Mouse (Mus musculus): ENCODE data around the gene Rgcc. TPM values are rescaled to one million over a fixed set of nuclear protein-coding genes. Genes with fewer than 3 reads are reported as not detected.

Gene Rgcc
- polyA plus RNA-seq, 1 experiment from 2014 or later: 302 TPM

- H3K9ac ChIP-seq: no peak overlapping the region
- no peaks in the 10 kb centered on the region for H3K27me3 ChIP-seq (replicated peaks)
- 52% methylated on average over 3 of the region's 3 CpGs for WGBS (ENCODE audit: insufficient replicate concordance)
- H3K36me3 ChIP-seq: no peaks in the 10 kb centered on the region
- no peak overlapping the region for H3K4me2 ChIP-seq
- no peak for ATAC-seq
- no peak overlapping the region for H3K4me3 ChIP-seq
- H3K9me3 ChIP-seq (replicated peaks): no peaks in the 10 kb centered on the region
- no peak overlapping the region for H3K27ac ChIP-seq
- peaks cover 10% of the 10 kb centered on the region; the same call in 1 of the 2 replicates for H3K4me1 ChIP-seq
Observed at GRCm38 (mm10) chr14:79275441-79275840, 26.0 kb downstream of the Rgcc start.

GRCm38 (mm10) chr14:79273697-79274477 is 27.6 kb downstream of the Rgcc start:
- peaks cover 10% of the 10 kb centered on the region; the same call in 1 of the 2 replicates for H3K4me1 ChIP-seq
- no peak overlapping the region for H3K4me3 ChIP-seq
- no peaks in the 10 kb centered on the region for H3K36me3 ChIP-seq
- H3K9ac ChIP-seq: no peak overlapping the region
- WGBS (ENCODE audit: insufficient replicate concordance): 70% methylated on average over 15 of the region's 15 CpGs
- H3K9me3 ChIP-seq (replicated peaks): no peaks in the 10 kb centered on the region
- no peak for ATAC-seq
- no peak overlapping the region for H3K27ac ChIP-seq
- H3K27me3 ChIP-seq (replicated peaks): no peaks in the 10 kb centered on the region
- no peak overlapping the region for H3K4me2 ChIP-seq

GRCm38 (mm10) chr14:79272991-79273390 is 28.5 kb downstream of the Rgcc start:
- 72% methylated on average over 9 of the region's 9 CpGs for WGBS (ENCODE audit: insufficient replicate concordance)
- Histone ChIP-seq H3K36me3 (no peaks in the 10 kb centered on the region), H3K4me3 (no peak overlapping the region), H3K27me3 (replicated peaks) (no peaks in the 10 kb centered on the region), H3K4me2 (no peak overlapping the region), H3K9me3 (replicated peaks) (no peaks in the 10 kb centered on the region), H3K27ac (no peak overlapping the region), H3K9ac (no peak overlapping the region), H3K4me1 (peaks cover 10% of the 10 kb centered on the region; the same call in 1 of the 2 replicates)
- no peak for ATAC-seq

DNA sequence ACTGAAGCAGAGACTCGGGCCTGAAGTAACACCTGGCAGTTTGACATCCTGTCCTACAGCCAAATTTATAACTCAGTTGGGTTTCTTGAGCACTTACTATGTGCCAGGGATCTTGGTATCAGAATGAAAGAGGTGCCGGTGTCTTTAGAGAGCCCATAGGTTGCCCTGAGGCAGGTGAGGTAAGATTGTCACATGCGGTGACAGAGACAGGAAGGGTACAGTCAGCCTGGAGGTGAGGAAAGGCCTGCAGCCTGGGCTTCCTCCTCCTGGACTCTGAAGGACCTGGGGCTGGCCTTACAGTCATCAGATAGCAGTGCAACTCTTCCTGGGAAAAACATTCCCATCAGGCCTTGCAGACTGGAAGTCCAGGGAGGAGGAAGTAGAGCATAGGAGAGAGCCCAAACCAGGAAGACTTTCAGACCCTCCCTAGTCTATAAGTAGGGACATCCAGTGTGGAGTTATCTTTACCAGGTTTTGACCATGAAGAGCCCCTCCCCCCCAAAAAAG is 29.2 kb downstream of the Rgcc start:
- Histone ChIP-seq H3K4me1 (0 out of 2 replicates have a peak, but pooled peaks cover 6% of the 10 kb centered on the region), H3K4me3 (no peak overlapping the region), H3K27me3 (replicated peaks) (no peaks in the 10 kb centered on the region), H3K27ac (no peak overlapping the region), H3K4me2 (no peak overlapping the region), H3K9ac (no peak overlapping the region), H3K9me3 (replicated peaks) (no peaks in the 10 kb centered on the region), H3K36me3 (no peaks in the 10 kb centered on the region)
- WGBS (ENCODE audit: insufficient replicate concordance): 79% methylated on average over 3 of the region's 3 CpGs
- no peak for ATAC-seq

GRCm38 (mm10) chr14:79269551-79269950 is 31.9 kb downstream of the Rgcc start:
- H3K4me2 ChIP-seq: no peak overlapping the region
- H3K4me3 ChIP-seq: no peak overlapping the region
- no peaks in the 10 kb centered on the region for H3K9me3 ChIP-seq (replicated peaks)
- ATAC-seq: no peak
- no peaks in the 10 kb centered on the region for H3K27me3 ChIP-seq (replicated peaks)
- no peak overlapping the region for H3K27ac ChIP-seq
- H3K36me3 ChIP-seq: no peaks in the 10 kb centered on the region
- H3K4me1 ChIP-seq: no peaks in the 10 kb centered on the region
- 64% methylated on average over 1 of the region's 1 CpGs for WGBS (ENCODE audit: insufficient replicate concordance)
- no peak overlapping the region for H3K9ac ChIP-seq

DNA sequence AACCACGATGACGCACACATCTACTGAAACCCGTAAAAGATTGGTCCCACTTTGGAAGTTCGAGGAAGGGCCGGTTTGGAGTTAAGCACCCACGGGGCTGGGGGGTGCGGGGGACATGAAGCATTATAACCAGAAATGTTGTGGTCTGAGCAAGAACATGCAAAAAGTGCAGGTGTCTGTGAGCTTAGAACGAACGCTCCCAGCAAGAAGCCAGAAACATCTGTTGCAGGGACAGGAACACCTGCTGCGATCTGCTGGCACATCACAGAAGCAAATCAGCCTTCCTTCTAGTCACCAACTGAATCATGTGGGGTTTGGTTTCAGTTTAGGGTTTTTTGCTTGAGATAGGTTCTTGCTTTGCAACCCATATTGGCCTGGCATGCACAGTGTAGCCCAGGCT is 33.6 kb downstream of the Rgcc start:
- H3K27me3 ChIP-seq (replicated peaks): no peaks in the 10 kb centered on the region
- H3K4me2 ChIP-seq: no peak overlapping the region
- H3K9ac ChIP-seq: no peak overlapping the region
- H3K36me3 ChIP-seq: no peaks in the 10 kb centered on the region
- H3K4me3 ChIP-seq: no peak overlapping the region
- H3K9me3 ChIP-seq (replicated peaks): no peaks in the 10 kb centered on the region
- WGBS (ENCODE audit: insufficient replicate concordance): 74% methylated on average over 10 of the region's 10 CpGs
- no peak for ATAC-seq
- no peaks in the 10 kb centered on the region for H3K4me1 ChIP-seq
- no peak overlapping the region for H3K27ac ChIP-seq

DNA sequence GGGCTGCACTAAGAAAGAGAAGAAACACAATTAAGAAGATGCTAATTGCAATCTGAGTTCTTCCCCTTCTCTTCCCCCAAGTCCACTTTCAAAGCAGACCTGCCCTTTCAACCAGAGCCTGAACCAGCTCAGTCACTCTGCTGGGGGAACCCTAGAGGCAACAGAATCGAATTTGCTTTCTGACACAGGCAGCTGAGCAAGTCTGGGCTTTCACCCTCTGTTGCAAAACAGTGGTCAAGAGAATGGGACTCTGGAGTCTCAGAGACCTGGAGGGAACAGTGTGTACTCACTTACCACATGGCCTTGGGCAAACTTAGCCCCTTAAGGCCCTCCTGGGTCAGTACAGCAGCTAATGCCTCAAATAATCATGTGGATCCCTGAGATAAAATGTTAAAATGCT is 34.1 kb downstream of the Rgcc start:
- 29% methylated on average over 1 of the region's 1 CpGs for WGBS (ENCODE audit: insufficient replicate concordance)
- Histone ChIP-seq H3K27ac (no peak overlapping the region), H3K36me3 (no peaks in the 10 kb centered on the region), H3K4me3 (no peak overlapping the region), H3K4me1 (no peaks in the 10 kb centered on the region), H3K9me3 (replicated peaks) (no peaks in the 10 kb centered on the region), H3K27me3 (replicated peaks) (no peaks in the 10 kb centered on the region), H3K4me2 (no peak overlapping the region), H3K9ac (no peak overlapping the region)
- no peak for ATAC-seq

GRCm38 (mm10) chr14:79266408-79266807 is 35.0 kb downstream of the Rgcc start:
- H3K36me3 ChIP-seq: no peaks in the 10 kb centered on the region

GRCm38 (mm10) chr14:79265738-79266137 is 35.7 kb downstream of the Rgcc start:
- Histone ChIP-seq H3K9ac (no peak overlapping the region), H3K4me3 (no peak overlapping the region), H3K4me1 (no peaks in the 10 kb centered on the region), H3K27ac (no peak overlapping the region), H3K9me3 (replicated peaks) (no peaks in the 10 kb centered on the region), H3K36me3 (no peaks in the 10 kb centered on the region), H3K4me2 (no peak overlapping the region), H3K27me3 (replicated peaks) (no peaks in the 10 kb centered on the region)
- no peak for ATAC-seq
- WGBS (ENCODE audit: insufficient replicate concordance): 43% methylated on average over 6 of the region's 6 CpGs

More at GRCm38 (mm10) chr14:79266408-79266807, 35.0 kb downstream of the Rgcc start:
- Histone ChIP-seq H3K4me2 (no peak overlapping the region), H3K27ac (no peak overlapping the region), H3K9ac (no peak overlapping the region), H3K9me3 (replicated peaks) (no peaks in the 10 kb centered on the region), H3K4me3 (no peak overlapping the region), H3K27me3 (replicated peaks) (no peaks in the 10 kb centered on the region), H3K4me1 (no peaks in the 10 kb centered on the region)
- no peak for ATAC-seq

GRCm38 (mm10) chr14:79263321-79263720 is 38.1 kb downstream of the Rgcc start:
- ATAC-seq: no peak
- no peaks in the 10 kb centered on the region for H3K4me1 ChIP-seq
- WGBS (ENCODE audit: insufficient replicate concordance): 60% methylated on average over 3 of the region's 3 CpGs
- H3K27me3 ChIP-seq (replicated peaks): no peaks in the 10 kb centered on the region
- H3K9ac ChIP-seq: no peak overlapping the region
- no peaks in the 10 kb centered on the region for H3K36me3 ChIP-seq
- H3K4me3 ChIP-seq: no peak overlapping the region
- H3K4me2 ChIP-seq: no peak overlapping the region
- no peak overlapping the region for H3K27ac ChIP-seq
- no peaks in the 10 kb centered on the region for H3K9me3 ChIP-seq (replicated peaks)

DNA sequence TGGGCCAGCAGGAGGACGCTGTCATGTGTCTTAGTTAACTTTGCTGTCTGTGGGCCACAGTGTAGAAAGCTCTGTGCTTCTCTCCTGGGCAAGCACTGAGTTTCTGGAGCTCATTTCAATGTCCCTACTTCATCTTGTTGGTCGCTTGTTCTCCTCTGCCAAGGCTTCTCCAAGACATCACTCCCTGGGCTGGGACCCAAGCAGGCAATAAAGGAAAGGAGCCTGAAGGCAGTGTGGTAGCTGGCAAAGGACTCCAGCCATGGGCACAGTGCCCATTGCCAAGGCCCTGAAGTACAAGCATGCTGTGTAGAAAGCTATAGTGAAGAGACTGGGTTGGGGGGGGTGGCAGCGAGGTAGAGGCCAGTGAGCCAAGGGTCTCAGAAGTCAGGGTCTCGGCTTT is 38.8 kb downstream of the Rgcc start:
- Histone ChIP-seq H3K36me3 (no peaks in the 10 kb centered on the region), H3K27me3 (replicated peaks) (no peaks in the 10 kb centered on the region), H3K9me3 (replicated peaks) (no peaks in the 10 kb centered on the region), H3K4me3 (no peak overlapping the region), H3K4me2 (no peak overlapping the region), H3K4me1 (no peaks in the 10 kb centered on the region), H3K27ac (no peak overlapping the region), H3K9ac (no peak overlapping the region)
- no peak for ATAC-seq
- 72% methylated on average over 4 of the region's 4 CpGs for WGBS (ENCODE audit: insufficient replicate concordance)

GRCm38 (mm10) chr14:79259062-79259779 is 42.2 kb downstream of the Rgcc start:
- Histone ChIP-seq H3K36me3 (no peaks in the 10 kb centered on the region), H3K4me3 (no peak overlapping the region), H3K4me1 (no peaks in the 10 kb centered on the region), H3K27ac (no peak overlapping the region), H3K4me2 (no peak overlapping the region), H3K9me3 (replicated peaks) (no peaks in the 10 kb centered on the region), H3K9ac (no peak overlapping the region), H3K27me3 (replicated peaks) (no peaks in the 10 kb centered on the region)
- 64% methylated on average over 10 of the region's 10 CpGs for WGBS (ENCODE audit: insufficient replicate concordance)
- ATAC-seq: no peak

All from liver, embryonic 12.5 days (tissue).